Mouse (Mus musculus): ENCODE data around the gene Pik3c2g. TPM values are rescaled to one million over a fixed set of nuclear protein-coding genes. Genes with fewer than 3 reads are reported as not detected.

Gene Pik3c2g
- total RNA-seq (2021) = 1 to 10 TPM; 3.3 to 4.8 TPM
- long read RNA-seq, experiment 1, partial matches to known transcripts = 0 of 1 reads
- long read RNA-seq, experiment 1, other reads (novel, unspliced or antisense) = 1 of 1 reads
- long read RNA-seq, experiment 2, partial matches to known transcripts = 0 of 1 reads
- long read RNA-seq, experiment 2, other reads (novel, unspliced or antisense) = 1 of 1 reads

- no peak for DNase-seq
Measured at GRCm38 (mm10) chr6:139586892-139587291, at the start of gene Pik3c2g. Gene Pik3c2g (plus strand): TSS chr6:139587221.

GRCm38 (mm10) chr6:139538469-139538868 lies 48.6 kb upstream of the Pik3c2g start:
- DNase-seq = peak; percentile 7

DNA sequence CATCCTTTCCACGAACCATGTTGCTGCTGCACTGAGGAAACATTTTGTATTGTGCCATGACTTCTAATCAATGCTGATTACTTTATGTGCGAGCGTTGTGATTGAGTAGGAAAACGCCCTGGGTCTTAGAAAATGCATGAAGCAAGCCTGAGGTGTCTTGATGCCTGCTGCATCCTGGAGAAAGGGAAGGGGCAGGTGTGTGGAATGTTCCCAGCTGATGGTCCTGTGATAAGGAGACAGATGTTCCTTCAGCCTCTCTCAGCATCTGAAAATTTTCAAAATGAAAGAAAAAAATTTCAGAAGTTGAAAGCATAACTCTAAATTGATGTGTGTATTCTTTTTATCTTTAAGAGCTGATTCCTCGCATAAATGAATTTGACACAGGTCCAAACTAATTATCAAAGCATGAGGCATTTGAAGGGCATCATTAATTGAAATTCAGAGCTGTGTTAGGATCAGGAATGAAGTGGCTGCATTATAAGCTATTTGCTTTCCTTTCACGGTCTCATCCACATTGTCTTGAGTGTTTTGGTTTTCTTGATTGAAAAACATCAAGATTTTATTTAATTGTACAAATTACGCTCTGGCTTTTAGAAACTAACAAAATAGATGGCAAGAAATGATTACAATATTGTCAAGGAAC lies 31.4 kb upstream of the Pik3c2g start:
- DNase-seq = no peak

- no peak for DNase-seq
Measured at GRCm38 (mm10) chr6:139569211-139569610, 17.8 kb upstream of the Pik3c2g start.

- no peak for DNase-seq
Measured at GRCm38 (mm10) chr6:139575854-139576253, 11.2 kb upstream of the Pik3c2g start.

DNA sequence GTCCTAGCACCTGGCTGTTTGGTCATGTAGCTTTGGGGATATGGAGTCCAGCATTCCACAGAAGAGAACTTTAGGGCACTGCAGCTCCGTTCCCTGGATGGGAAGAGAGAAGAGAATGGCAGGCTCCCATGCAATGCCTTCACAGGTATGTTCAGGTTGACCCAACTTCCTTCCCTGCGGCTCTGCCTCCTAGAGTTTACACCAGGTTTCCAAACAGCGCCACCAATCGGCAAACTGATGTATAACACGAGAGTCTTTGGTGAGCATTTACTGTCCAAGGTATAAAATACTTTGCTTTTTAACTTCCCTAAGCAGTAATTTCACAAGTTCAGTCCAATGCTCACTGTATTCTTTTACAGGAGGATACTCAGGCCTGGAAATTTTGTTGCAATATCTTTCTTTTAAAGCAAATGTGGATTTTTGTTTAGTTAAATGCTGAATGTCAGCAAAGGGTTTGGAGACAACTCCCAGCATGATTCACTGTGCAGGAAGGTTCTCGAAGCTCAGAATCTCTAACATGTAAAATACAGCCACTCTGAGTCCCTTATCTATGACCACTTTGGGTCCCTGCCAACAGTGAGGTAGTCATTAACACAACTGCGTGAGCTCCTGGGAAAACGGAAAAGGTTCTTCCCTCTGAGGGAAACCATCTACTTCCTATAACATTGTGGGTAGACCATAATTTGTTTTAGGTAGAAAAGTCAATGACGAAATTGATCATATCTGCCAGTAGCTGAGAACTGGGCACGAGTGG lies 10.6 kb upstream of the Pik3c2g start:
- peak; percentile 27 for DNase-seq

GRCm38 (mm10) chr6:139577026-139577861 lies 9.8 kb upstream of the Pik3c2g start:
- no peak for DNase-seq

DNA sequence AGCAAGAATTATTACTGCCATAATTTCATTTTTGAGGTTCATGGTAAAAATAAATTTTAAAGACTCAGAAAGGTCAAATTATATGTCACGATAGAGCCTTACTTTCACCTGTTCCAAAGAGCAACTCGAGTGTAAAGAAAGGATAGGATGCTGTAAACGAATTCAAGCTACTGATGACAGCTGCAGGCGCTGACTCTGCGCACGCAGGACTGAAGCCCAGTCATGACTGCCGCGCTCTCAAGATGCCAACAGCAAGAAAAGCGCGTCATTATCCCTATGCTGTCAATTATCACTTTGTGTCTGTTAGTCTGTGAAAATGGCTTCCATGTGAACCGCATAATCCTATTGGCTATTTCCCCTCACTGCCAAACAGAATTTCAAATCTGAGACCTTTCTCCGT lies 457 bp downstream of the Pik3c2g start:
- no peak for DNase-seq

- DNase-seq = peak; percentile 10
Measured at GRCm38 (mm10) chr6:139588409-139588808, 1.4 kb downstream of the Pik3c2g start.

GRCm38 (mm10) chr6:139589291-139589690 lies 2.3 kb downstream of the Pik3c2g start:
- peak; percentile 73 for DNase-seq

GRCm38 (mm10) chr6:139589854-139590253 lies 2.8 kb downstream of the Pik3c2g start:
- DNase-seq = peak; percentile 4

DNA sequence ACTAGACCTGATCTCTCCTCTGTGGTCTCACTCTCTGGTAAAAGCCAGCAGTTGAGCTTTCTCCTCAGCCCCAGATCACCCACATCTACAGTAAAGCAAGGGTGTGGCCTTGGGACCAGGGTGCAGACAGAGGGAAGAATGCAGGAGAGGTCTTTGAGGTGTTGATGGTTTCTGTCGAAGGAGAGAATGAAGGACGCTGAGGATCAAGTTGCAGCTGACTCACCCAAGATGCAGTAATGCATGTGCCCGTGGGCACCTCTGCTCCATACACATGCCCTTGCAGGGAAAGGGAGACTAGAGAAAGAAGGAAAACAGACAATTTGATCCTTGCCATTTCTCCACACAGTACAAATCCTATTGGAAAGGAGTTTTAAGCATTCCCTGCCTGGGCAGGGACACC lies 5.1 kb downstream of the Pik3c2g start:
- DNase-seq = no peak

GRCm38 (mm10) chr6:139596433-139596832 lies 9.4 kb downstream of the Pik3c2g start:
- no peak for DNase-seq

DNA sequence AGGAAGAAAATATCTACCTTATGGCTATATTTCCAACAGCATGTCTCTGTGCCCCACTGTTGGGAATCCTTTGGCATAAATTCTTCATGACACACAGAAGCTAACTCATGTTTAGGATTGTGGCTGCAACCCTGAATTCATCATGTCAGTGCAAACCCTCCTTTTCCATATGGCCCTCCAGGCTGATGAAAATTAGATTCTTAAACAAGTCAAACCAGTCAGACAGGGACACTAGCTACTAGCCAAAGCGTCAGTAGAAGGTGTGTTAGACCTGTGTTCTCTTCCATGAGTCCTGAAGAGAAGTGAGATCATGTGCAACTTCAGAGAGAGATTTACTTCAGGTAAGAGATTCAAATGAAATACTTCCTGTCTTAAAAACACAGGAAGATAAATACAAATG lies 12.2 kb downstream of the Pik3c2g start:
- no peak for DNase-seq

- no peak for DNase-seq
Measured at GRCm38 (mm10) chr6:139618774-139619173, 31.8 kb downstream of the Pik3c2g start.

DNA sequence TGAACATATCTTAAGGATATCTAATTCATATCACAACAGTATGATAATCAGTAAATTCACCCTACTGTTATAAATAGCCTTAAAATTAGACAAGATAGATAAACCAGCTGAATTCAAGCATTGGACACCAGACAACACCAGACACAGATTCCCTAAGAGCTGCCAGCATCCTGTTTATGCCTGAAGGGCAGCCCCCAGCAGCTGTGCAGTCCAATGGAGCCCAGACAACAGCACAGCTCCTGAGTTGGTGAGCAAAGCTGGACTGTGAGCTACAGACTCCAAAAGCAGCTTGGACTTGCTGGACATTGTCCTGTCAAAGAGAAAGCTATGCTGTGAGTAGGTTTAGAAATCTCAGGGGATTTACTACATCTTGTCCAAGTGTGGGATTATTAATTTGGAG lies 37.7 kb downstream of the Pik3c2g start:
- DNase-seq = no peak

- DNase-seq = no peak
Measured at GRCm38 (mm10) chr6:139634561-139634960, 47.5 kb downstream of the Pik3c2g start.

- DNase-seq = peak; percentile 38
Measured at GRCm38 (mm10) chr6:139655399-139655798, 68.4 kb downstream of the Pik3c2g start.

DNA sequence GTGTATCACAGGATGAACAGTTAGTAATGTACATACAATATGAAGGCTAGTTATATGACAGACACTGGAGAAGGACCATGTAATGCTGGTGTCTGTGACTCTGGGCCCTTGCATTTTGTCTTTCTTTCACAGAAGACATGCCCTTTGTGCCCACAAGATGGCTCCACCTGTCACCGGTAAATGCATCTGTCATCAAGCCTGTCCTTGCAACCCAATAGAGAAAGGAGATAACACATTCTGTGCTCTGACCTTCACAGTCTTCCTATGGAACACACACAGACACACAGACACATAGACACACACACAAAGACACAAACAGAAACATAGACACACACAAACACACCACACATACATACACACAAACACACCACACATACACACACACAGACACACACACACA lies 75.4 kb downstream of the Pik3c2g start:
- peak; percentile 31 for DNase-seq

- no peak for DNase-seq
Measured at GRCm38 (mm10) chr6:139718416-139718984, 131.5 kb downstream of the Pik3c2g start.

DNA sequence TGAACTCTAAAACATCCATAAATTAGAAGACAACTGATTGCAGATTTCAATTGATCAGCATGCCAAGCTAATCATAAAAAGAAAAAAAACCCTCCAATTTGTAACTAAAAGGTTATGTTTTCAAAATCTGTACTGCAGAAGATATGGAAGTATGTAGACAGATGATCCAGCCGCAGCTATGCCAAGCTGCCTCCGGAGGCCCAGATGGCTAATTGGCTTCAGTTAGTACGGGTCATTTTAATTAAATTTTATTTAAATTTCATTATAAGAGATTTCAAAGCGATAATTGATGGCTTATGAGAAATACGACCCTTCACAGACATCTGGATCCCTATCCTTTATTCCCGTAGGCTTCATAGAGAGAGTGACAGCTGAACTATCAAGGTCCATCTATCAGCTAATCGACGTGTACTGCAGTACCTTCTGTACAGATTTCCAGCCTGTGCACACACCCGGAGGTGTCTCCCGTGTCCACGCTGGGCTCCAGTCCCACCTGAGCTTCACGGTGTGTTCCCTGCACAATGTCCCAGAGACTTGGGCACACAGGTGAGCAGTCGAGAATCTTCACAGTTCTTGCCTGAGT lies 132.7 kb downstream of the Pik3c2g start:
- DNase-seq = no peak

Measured in adrenal gland, postnatal 10 days (tissue).